Mouse (Mus musculus) spleen, adult 2 months (tissue): ENCODE results near the gene Peli2.

Experiments used
- CTCF ChIP-seq: fragments of 200-500 bp; IDR thresholded peaks from 2 replicates; pipeline ENCODE4 v1.5.1; 2011; ENCODE audit warnings: mild to moderate bottlenecking, inconsistent platforms; ENCODE audit not compliant: insufficient read depth, insufficient read length, insufficient replicate concordance; ENCODE audit errors: extremely low read depth
- POLR2A ChIP-seq: fragments of 200-500 bp; IDR thresholded peaks from 2 replicates; pipeline ENCODE4 v1.6.1; 2011; ENCODE audit warnings: low read depth, low read length, inconsistent platforms

DNA sequence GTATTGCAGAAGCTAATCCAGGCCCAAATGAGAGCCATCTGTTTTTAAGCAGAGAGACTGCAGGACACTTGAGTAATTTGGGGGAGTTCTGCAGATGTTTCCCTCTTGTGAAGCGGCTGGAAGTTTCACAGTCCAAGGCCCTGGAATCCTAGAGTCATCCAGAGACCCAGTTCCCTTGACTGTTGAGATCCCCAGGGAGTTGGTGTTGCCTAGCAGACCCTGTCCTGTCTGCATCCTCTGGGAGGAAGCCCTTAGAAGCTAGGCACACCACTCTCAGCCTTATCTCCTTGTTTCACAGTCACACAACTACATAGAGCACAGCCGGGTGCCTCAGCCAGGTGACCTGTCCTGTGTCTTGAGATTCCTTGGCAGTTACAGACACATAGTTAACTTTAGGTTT lies 30.9 kb downstream of the Peli2 start:
- TF ChIP-seq POLR2A (no peak), CTCF (no peak)
